Mouse (Mus musculus) kidney, adult 9 months (tissue): ENCODE results near the gene Jak2.

Experiments used
- DNase-seq: peaks from one replicate; pipeline ENCODE4 v3.0.0; 2022

Gene Jak2

GRCm38 (mm10) chr19:29253728-29254127 lies 2.1 kb downstream of the Jak2 start:
- DNase-seq: peak; percentile 91

GRCm38 (mm10) chr19:29254671-29255070 lies 3.0 kb downstream of the Jak2 start:
- DNase-seq: no peak

GRCm38 (mm10) chr19:29255327-29256027 lies 3.8 kb downstream of the Jak2 start:
- no peak for DNase-seq

- DNase-seq: no peak
Observed at GRCm38 (mm10) chr19:29261638-29262037, 10.0 kb downstream of the Jak2 start.

GRCm38 (mm10) chr19:29263492-29263891 lies 11.9 kb downstream of the Jak2 start:
- no peak for DNase-seq

- DNase-seq: peak; percentile 68
Observed at GRCm38 (mm10) chr19:29265538-29265937, 13.9 kb downstream of the Jak2 start.

GRCm38 (mm10) chr19:29267075-29267868 lies 15.6 kb downstream of the Jak2 start:
- no peak for DNase-seq

- DNase-seq: no peak
Observed at GRCm38 (mm10) chr19:29268788-29269321, 17.2 kb downstream of the Jak2 start.

GRCm38 (mm10) chr19:29270226-29270625 lies 18.6 kb downstream of the Jak2 start:
- DNase-seq: no peak

GRCm38 (mm10) chr19:29271147-29271578 lies 19.5 kb downstream of the Jak2 start:
- DNase-seq: peak; percentile 42

- no peak for DNase-seq
Observed at GRCm38 (mm10) chr19:29272011-29272809, 20.6 kb downstream of the Jak2 start.

- no peak for DNase-seq
Observed at GRCm38 (mm10) chr19:29276414-29276813, 24.8 kb downstream of the Jak2 start.

GRCm38 (mm10) chr19:29278944-29279587 lies 27.4 kb downstream of the Jak2 start:
- DNase-seq: no peak

GRCm38 (mm10) chr19:29285451-29285869 lies 33.8 kb downstream of the Jak2 start:
- peak; percentile 69 for DNase-seq

- no peak for DNase-seq
Observed at GRCm38 (mm10) chr19:29287863-29288262, 36.2 kb downstream of the Jak2 start.

- no peak for DNase-seq
Observed at GRCm38 (mm10) chr19:29291532-29291931, 39.9 kb downstream of the Jak2 start.

GRCm38 (mm10) chr19:29292546-29292945 lies 40.9 kb downstream of the Jak2 start:
- no peak for DNase-seq

- DNase-seq: no peak
Observed at GRCm38 (mm10) chr19:29294756-29295155, 43.1 kb downstream of the Jak2 start.

- DNase-seq: no peak
Observed at GRCm38 (mm10) chr19:29296166-29296565, 44.5 kb downstream of the Jak2 start.

GRCm38 (mm10) chr19:29297366-29297765 lies 45.7 kb downstream of the Jak2 start:
- no peak for DNase-seq

- DNase-seq: no peak
Observed at GRCm38 (mm10) chr19:29300919-29301318, 49.3 kb downstream of the Jak2 start.

GRCm38 (mm10) chr19:29302119-29302518 lies 50.5 kb downstream of the Jak2 start:
- no peak for DNase-seq

- no peak for DNase-seq
Observed at GRCm38 (mm10) chr19:29308832-29309231, 57.2 kb downstream of the Jak2 start.
